Mouse (Mus musculus) intestine, embryonic 14.5 days (tissue): ENCODE results near the gene Ecm1. TPM values are rescaled to one million over a fixed set of nuclear protein-coding genes. Genes with fewer than 3 reads are reported as not detected.

Source experiments
- ATAC-seq: fragments of 200-750 bp; cut with Nextera tagmentation; replicated peaks from 2 replicates; pipeline ENCODE4 v1.8.0; 2017; ENCODE audit warnings: low read depth, moderate number of reproducible peaks, moderate TSS enrichment, moderate library complexity; ENCODE audit not compliant: low FRiP score, low TSS enrichment
- DNase-seq: peaks from one replicate; pipeline ENCODE4 v3.0.0-alpha.2; 2018; ENCODE audit warnings: low spot score
- H3K27ac ChIP-seq: fragments of 300-500 bp; sonication (generic); 2 replicates; pipeline ENCODE4 v1.5.1; 2014; ENCODE audit warnings: low read depth, mild to moderate bottlenecking, control low read depth
- H3K27me3 ChIP-seq: fragments of 300-500 bp; sonication (generic); replicated peaks from 2 replicates; pipeline ENCODE4 v1.6.1; 2014; ENCODE audit warnings: low read length, control low read depth; ENCODE audit not compliant: control insufficient read depth, insufficient read depth
- H3K36me3 ChIP-seq: fragments of 300-500 bp; sonication (generic); 2 replicates; pipeline ENCODE4 v1.6.1; 2014; ENCODE audit warnings: low read length, control low read depth; ENCODE audit not compliant: control insufficient read depth, insufficient read depth
- H3K4me1 ChIP-seq: fragments of 300-500 bp; sonication (generic); replicated peaks from 2 replicates; pipeline ENCODE4 v1.6.1; 2014; ENCODE audit warnings: low read length, control low read depth, mixed read lengths; ENCODE audit not compliant: control insufficient read depth, insufficient read depth
- H3K4me2 ChIP-seq: fragments of 300-500 bp; sonication (generic); 2 replicates; pipeline ENCODE4 v1.6.1; 2014; ENCODE audit warnings: low read length
- H3K4me3 ChIP-seq: fragments of 300-500 bp; sonication (generic); 2 replicates; pipeline ENCODE4 v1.5.1; 2014; ENCODE audit warnings: low read depth, low read length, control low read depth, mixed read lengths
- H3K9ac ChIP-seq: fragments of 300-500 bp; sonication (generic); 2 replicates; pipeline ENCODE4 v1.6.1; 2014; ENCODE audit warnings: mild to moderate bottlenecking, low read length
- H3K9me3 ChIP-seq: fragments of 300-500 bp; sonication (generic); 2 replicates; pipeline ENCODE4 v1.6.1; 2016; ENCODE audit warnings: low read length, control low read depth; ENCODE audit not compliant: control insufficient read depth
- WGBS: fragments of 180-500 bp; shearing (Covaris S2); extraction: QIAGEN DNeasy Blood & Tissue Kit; methylation state at CpG from one replicate; pipeline ENCODE4 v1.1.7; 2014; 5-methylcytosine and 5-hydroxymethylcytosine counted together
- polyA plus RNA-seq: library from polyadenylated mRNA; unstranded; fragments of >200 nt; fragmentation: Nextera tagmentation; extraction: Ambion mirVana; gene quantifications from 2 replicates; pipeline ENCODE4 v1.2.1, GENCODE M21; 2014

Gene Ecm1
- polyA plus RNA-seq, 1 experiment from 2014 or later, result 23.2 TPM

DNA sequence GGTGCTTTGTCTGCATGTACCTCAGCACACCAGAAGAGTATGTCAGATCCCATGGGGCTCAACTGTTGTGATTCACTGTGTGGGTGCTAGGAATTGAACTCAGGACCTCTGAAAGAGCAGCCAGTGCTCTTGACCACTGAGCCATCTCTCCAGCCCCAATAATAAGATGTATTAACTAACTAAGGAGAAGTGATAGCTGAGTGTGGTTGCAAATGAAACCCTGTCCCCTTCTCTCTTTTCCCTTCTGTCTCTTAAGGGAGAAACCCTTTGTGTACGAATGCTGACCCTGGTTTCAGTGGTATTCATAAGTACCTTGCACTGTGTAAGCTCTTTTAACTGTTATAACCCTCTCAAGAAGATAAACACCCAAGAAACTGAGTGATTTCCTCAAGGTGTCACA is 23.3 kb downstream of the Ecm1 start:
- WGBS, result 65% methylated on average over 1 of the region's 1 CpGs

DNA sequence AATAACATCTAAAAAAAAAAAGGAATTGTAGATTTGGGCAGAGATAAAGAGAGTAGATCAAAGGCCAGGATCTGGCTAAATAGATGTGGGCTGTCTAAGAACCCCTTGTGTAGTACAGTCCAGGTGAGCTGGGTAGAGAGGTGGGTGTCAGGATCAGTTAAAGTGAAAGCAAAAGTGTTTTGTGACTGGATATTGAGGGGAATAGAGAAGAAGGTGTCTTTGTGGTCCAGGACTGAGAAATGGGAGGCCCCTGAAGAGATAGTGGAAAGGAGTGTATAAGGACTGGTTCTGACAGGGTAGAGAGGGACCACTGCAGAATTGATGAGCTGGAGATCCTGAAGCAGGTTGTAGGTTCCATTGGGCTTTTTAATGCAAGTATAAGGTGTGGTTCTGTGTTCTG is 29.4 kb downstream of the Ecm1 start:
- H3K27me3 ChIP-seq, result no peaks in the 10 kb centered on the region
- H3K27ac ChIP-seq, result no peak overlapping the region
- H3K4me1 ChIP-seq, result no peaks in the 10 kb centered on the region
- no peaks in the 10 kb centered on the region for H3K36me3 ChIP-seq
- H3K9me3 ChIP-seq, result no peaks in the 10 kb centered on the region
- no peak overlapping the region for H3K4me3 ChIP-seq
- no peak overlapping the region for H3K9ac ChIP-seq
- DNase-seq (no peak), ATAC-seq (no peak)
- no peak overlapping the region for H3K4me2 ChIP-seq

More for the DNA sequence above, 23.3 kb downstream of the Ecm1 start:
- Histone ChIP-seq H3K9me3 (no peaks in the 10 kb centered on the region), H3K36me3 (no peaks in the 10 kb centered on the region), H3K4me2 (no peak overlapping the region), H3K9ac (no peak overlapping the region), H3K4me1 (no peaks in the 10 kb centered on the region), H3K27me3 (no peaks in the 10 kb centered on the region), H3K27ac (no peak overlapping the region), H3K4me3 (no peak overlapping the region)
- ATAC-seq (no peak), DNase-seq (no peak)

DNA sequence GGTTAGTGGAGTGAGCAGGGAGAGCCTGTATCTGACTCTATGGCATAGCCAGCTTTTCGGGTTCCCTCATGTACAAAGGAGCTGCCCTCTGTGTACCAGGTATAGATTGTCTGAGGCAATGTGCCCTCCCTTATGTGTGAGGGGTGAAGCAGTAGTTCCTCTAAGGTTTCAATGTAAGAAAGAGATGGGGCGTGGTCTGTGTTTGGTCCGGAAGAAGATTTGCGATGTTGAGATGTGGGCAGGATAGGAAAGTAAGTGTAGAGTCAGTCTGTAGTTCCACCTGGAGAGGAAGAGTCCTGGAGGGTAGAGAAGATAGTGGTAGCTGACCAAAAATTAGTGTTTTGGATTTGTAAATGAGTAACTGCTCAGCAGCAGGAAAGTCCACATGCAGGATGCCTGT is 30.3 kb downstream of the Ecm1 start:
- Histone ChIP-seq H3K4me2 (no peak overlapping the region), H3K9me3 (no peaks in the 10 kb centered on the region), H3K36me3 (no peaks in the 10 kb centered on the region), H3K9ac (no peak overlapping the region), H3K27ac (no peak overlapping the region), H3K4me1 (no peaks in the 10 kb centered on the region), H3K27me3 (no peaks in the 10 kb centered on the region), H3K4me3 (no peak overlapping the region)
- ATAC-seq (no peak), DNase-seq (no peak)
- 84% methylated on average over 4 of the region's 4 CpGs for WGBS

GRCm38 (mm10) chr3:95707497-95707896 is 31.9 kb downstream of the Ecm1 start:
- H3K9ac ChIP-seq, result no peak overlapping the region
- no peaks in the 10 kb centered on the region for H3K4me1 ChIP-seq
- ATAC-seq (no peak), DNase-seq (no peak)
- no peak overlapping the region for H3K4me3 ChIP-seq
- no peak overlapping the region for H3K27ac ChIP-seq
- H3K27me3 ChIP-seq, result no peaks in the 10 kb centered on the region
- H3K9me3 ChIP-seq, result no peaks in the 10 kb centered on the region
- WGBS, result 88% methylated on average over 7 of the region's 7 CpGs
- no peak overlapping the region for H3K4me2 ChIP-seq
- no peaks in the 10 kb centered on the region for H3K36me3 ChIP-seq

DNA sequence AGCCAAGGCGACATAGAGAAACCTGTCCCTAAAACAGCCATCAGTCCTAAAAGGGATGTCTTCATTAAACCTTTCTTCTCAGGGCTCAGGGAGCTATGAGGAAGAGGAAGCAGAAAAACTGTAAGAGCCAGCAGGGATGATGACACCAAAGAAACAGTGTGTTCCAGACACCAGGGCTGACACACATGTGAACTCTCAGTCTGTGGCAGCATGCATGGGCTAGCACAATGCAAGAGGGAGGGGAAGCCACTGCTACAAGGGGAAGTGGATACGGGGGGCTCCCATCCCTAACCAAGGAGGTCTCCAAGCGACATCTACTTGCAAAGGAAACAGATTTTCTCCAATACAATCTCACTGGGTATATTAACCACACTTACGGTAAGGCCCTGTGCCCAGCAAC is 33.1 kb downstream of the Ecm1 start:
- H3K9ac ChIP-seq, result no peak overlapping the region
- WGBS, result 93% methylated on average over 4 of the region's 4 CpGs
- H3K27me3 ChIP-seq, result no peaks in the 10 kb centered on the region
- no peak overlapping the region for H3K27ac ChIP-seq
- no peak overlapping the region for H3K4me3 ChIP-seq
- peaks cover 5% of the 10 kb centered on the region for H3K4me1 ChIP-seq
- DNase-seq (no peak), ATAC-seq (no peak)
- no peak overlapping the region for H3K4me2 ChIP-seq
- no peaks in the 10 kb centered on the region for H3K9me3 ChIP-seq
- no peaks in the 10 kb centered on the region for H3K36me3 ChIP-seq

DNA sequence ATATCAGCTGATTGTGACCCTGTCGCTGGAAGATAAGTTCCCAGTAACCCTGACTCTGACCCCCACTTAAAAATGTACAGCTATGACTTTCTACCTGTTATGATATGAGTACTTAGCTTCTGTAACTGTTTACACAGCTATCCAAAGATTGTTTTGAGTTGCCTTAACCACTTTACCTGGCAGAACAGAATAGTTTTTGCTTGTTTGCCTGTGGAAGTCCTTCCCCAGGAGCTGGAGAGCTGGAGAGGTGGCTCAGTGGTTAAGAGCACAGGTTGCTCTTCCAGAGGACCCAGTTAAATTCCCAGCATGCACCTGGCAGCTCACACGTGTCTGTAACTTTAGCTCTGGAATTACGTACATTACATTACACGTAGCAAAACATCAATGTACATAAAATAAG is 34.8 kb downstream of the Ecm1 start:
- H3K27ac ChIP-seq, result no peak overlapping the region
- no peak overlapping the region for H3K9ac ChIP-seq
- WGBS, result 84% methylated on average over 4 of the region's 4 CpGs
- no peaks in the 10 kb centered on the region for H3K27me3 ChIP-seq
- no peaks in the 10 kb centered on the region for H3K36me3 ChIP-seq
- peaks cover 14% of the 10 kb centered on the region for H3K4me1 ChIP-seq
- H3K9me3 ChIP-seq, result no peaks in the 10 kb centered on the region
- H3K4me3 ChIP-seq, result no peak overlapping the region
- ATAC-seq (no peak), DNase-seq (no peak)
- no peak overlapping the region for H3K4me2 ChIP-seq

- no peak for DNase-seq
Measured at GRCm38 (mm10) chr3:95703276-95703675, 36.1 kb downstream of the Ecm1 start.

GRCm38 (mm10) chr3:95701877-95702540 is 37.4 kb downstream of the Ecm1 start:
- Histone ChIP-seq H3K27me3 (no peaks in the 10 kb centered on the region), H3K9me3 (no peaks in the 10 kb centered on the region), H3K4me1 (peaks cover 14% of the 10 kb centered on the region), H3K27ac (peak overlapping the region; percentile 89), H3K4me3 (peak overlapping the region; percentile 28), H3K9ac (peak overlapping the region; percentile 43), H3K4me2 (peak overlapping the region; percentile 59), H3K36me3 (no peaks in the 10 kb centered on the region)
- WGBS, result 4% methylated on average over 24 of the region's 24 CpGs
- DNase-seq (peak; percentile 94), ATAC-seq (peak; percentile 95)

More at GRCm38 (mm10) chr3:95703276-95703675, 36.1 kb downstream of the Ecm1 start:
- Histone ChIP-seq H3K4me1 (peaks cover 14% of the 10 kb centered on the region), H3K4me2 (no peak overlapping the region), H3K9me3 (no peaks in the 10 kb centered on the region), H3K4me3 (no peak overlapping the region), H3K27me3 (no peaks in the 10 kb centered on the region), H3K27ac (no peak overlapping the region), H3K9ac (no peak overlapping the region), H3K36me3 (no peaks in the 10 kb centered on the region)
- ATAC-seq, result no peak
- 86% methylated on average over 3 of the region's 3 CpGs for WGBS

DNA sequence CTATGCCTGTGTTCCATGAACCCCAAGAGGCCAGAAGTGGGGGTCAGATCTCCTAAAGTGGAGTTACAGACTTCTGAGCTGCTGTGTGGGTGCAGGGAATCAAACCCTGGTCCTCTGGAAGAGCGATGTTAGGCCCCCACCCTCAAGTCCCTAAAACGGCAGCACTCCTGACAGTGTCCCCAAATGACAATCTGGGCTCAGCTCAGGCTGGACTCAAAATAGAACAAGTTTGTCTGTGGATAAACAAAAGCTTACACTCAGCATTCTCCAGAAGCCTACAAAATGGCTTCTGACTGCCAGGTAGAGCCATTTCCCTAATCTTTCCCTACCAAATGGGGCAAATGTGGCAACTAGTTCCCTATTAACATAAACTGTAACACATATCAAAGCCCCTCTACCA is 38.3 kb downstream of the Ecm1 start:
- WGBS, result 69% methylated on average over 2 of the region's 2 CpGs
- peak overlapping the region; percentile 89 for H3K27ac ChIP-seq

More for the DNA sequence above, 38.3 kb downstream of the Ecm1 start:
- ATAC-seq (no peak), DNase-seq (no peak)
- H3K4me3 ChIP-seq, result no peak overlapping the region
- no peaks in the 10 kb centered on the region for H3K27me3 ChIP-seq
- H3K4me2 ChIP-seq, result no peak overlapping the region
- H3K9ac ChIP-seq, result no peak overlapping the region
- H3K36me3 ChIP-seq, result no peaks in the 10 kb centered on the region
- H3K9me3 ChIP-seq, result no peaks in the 10 kb centered on the region
- H3K4me1 ChIP-seq, result peaks cover 18% of the 10 kb centered on the region
